Mouse (Mus musculus) thymus, adult 2 months (tissue): Measurements from ENCODE around the gene Insc.

Source experiments
- CTCF ChIP-seq: fragments of 200-500 bp; IDR thresholded peaks from 2 replicates; pipeline ENCODE4 v1.5.1; 2012; ENCODE audit warnings: mild to moderate bottlenecking, control low read depth, low read length, moderate library complexity, borderline replicate concordance; ENCODE audit not compliant: control insufficient read depth, poor library complexity, insufficient read depth; ENCODE audit errors: extremely low read depth
- POLR2A ChIP-seq: fragments of 200-500 bp; IDR thresholded peaks from 2 replicates; pipeline ENCODE4 v1.6.1; 2012; ENCODE audit warnings: mild to moderate bottlenecking, low read length, control low read depth, moderate library complexity; ENCODE audit not compliant: control insufficient read depth, poor library complexity, insufficient read depth; ENCODE audit errors: extremely low read depth

GRCm38 (mm10) chr7:114736256-114736655 lies 7.2 kb upstream of the Insc start:
- TF ChIP-seq CTCF (no peak), POLR2A (no peak)
